Mouse (Mus musculus) urinary bladder, postnatal 14 days (tissue): ENCODE results near the gene Cyp4a32.

ENCODE experiments used
- DNase-seq: peaks from one replicate; pipeline ENCODE4 v3.0.0; 2021; ENCODE audit warnings: low spot score

Cyp4a32 gene

GRCm38 (mm10) chr4:115657104-115657866 is 56.5 kb downstream of the Cyp4a32 start:
- no peak for DNase-seq

GRCm38 (mm10) chr4:115657867-115658249 is 57.1 kb downstream of the Cyp4a32 start:
- DNase-seq: no peak

GRCm38 (mm10) chr4:115659190-115659589 is 58.4 kb downstream of the Cyp4a32 start:
- DNase-seq: no peak
